Mouse (Mus musculus) heart, postnatal 14 days (tissue): ENCODE data around the gene Ccser1. TPM values are rescaled to one million over a fixed set of nuclear protein-coding genes. Genes with fewer than 3 reads are reported as not detected.

Experiments
- DNase-seq, 2 experiments: peaks; one replicate each; pipeline ENCODE4 v3.0.0; 2021 to 2022
- intact Hi-C: fragments of 180-260 bp; cut with DNase I; formaldehyde crosslinking; loops from one replicate; pipeline ENCODE4 v1.15.1; 2025
- total RNA-seq, 2 experiments: library from RNA; stranded (reverse); gene quantifications; 2 replicates each; pipeline ENCODE4 v1.2.3; 2021

The Ccser1 gene
- total RNA-seq, 2 experiments from 2014 or later: 2.5 to 2.9 TPM

GRCm38 (mm10) chr6:61601911-61602310 lies 421.8 kb downstream of the Ccser1 start:
- intact Hi-C loops: no loop called here
- no peak for DNase-seq

- intact Hi-C loops: no loop called here
- DNase-seq: no peak
Measured at GRCm38 (mm10) chr6:61614920-61615319, 434.8 kb downstream of the Ccser1 start.

DNA sequence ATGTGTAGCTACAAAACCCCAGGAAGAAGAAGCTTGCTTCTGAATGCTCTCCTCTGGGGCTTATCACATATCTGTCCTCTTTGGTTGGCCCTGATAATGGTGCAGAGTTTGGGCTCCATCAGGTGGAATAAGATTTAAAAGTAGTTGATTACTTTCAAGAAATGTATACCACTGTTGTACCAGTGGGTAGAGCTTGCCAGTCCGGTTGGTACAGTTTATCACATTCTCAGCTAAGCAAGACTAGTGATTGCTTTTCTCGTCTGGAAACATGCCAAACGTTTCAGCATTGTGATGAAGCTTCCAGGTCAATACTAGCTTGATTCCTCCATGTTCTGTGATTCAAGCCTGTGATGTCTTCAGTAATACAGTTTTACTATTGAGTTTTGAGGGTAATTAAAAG lies 441.6 kb downstream of the Ccser1 start:
- intact Hi-C loops: no loop called here
- DNase-seq: no peak

- intact Hi-C loops: no loop called here
- no peak for DNase-seq
Measured at GRCm38 (mm10) chr6:61661414-61661813, 481.3 kb downstream of the Ccser1 start.

DNA sequence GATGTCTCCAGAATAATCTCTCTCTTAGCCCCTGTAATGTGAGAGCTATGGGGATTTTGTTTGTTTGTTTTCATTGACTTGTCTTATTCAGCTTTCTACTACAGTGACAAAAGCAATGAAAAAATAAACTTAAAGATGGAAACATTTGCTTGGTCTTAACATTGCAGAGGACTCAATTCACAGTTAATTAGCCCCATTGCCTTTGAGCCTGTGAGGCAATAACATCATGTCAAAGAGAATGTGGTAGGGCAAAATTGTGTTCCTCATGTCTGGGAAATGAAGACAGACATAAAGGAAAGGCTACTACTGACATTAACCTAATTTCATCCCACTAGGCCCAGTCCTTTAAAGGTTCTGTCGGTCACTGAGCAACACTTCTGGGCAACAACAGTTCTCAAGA lies 484.4 kb downstream of the Ccser1 start:
- intact Hi-C loops: no loop called here

GRCm38 (mm10) chr6:61687002-61687401 lies 506.9 kb downstream of the Ccser1 start:
- intact Hi-C loops: loop anchor here (10.0 kb wide), 1 partner anchor 218 kb away; no protein-coding TSS in a partner anchor
- DNase-seq: peak in 1 of 2 experiments; percentile 7

More for the DNA sequence above, 484.4 kb downstream of the Ccser1 start:
- no peak for DNase-seq

DNA sequence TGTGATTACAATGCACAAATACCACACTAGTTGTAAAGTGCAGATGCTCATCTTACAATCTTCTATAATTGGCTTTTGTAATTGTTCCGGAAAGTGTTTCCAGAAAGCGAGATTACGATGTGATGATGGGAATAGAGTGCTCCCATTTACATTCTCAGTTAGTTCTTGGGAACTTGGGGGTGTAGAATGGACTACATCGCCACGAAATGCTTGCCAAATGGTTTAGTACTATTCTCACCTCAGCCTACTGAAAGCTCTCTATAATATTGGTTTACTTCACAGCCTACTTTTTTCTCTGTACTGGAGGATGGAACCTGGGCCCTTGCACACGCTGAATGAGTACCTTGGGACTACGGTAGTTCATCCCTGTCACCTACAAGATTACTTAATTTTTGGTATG lies 522.9 kb downstream of the Ccser1 start:
- no peak for DNase-seq
- intact Hi-C loops: no loop called here

DNA sequence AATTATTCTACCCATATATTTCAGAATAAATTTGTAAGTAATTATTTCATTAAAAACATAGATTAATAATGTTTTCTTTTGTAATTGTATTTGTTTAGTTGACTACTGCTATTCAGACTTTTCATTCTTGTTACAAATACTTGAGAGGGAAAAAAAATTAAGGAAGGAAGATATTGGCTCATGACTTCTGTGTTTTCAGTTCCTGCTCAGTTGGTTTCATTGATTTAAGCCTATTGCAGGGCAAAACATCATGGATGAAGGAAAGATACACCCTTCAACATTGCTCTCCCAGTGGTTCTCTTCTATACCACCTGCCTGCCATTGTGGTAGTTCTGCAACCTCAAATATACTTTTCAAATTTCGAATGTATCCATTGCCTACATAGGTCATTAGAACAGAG lies 541.1 kb downstream of the Ccser1 start:
- DNase-seq: no peak
- intact Hi-C loops: no loop called here

GRCm38 (mm10) chr6:61729065-61729464 lies 548.9 kb downstream of the Ccser1 start:
- no peak for DNase-seq
- intact Hi-C loops: no loop called here

DNA sequence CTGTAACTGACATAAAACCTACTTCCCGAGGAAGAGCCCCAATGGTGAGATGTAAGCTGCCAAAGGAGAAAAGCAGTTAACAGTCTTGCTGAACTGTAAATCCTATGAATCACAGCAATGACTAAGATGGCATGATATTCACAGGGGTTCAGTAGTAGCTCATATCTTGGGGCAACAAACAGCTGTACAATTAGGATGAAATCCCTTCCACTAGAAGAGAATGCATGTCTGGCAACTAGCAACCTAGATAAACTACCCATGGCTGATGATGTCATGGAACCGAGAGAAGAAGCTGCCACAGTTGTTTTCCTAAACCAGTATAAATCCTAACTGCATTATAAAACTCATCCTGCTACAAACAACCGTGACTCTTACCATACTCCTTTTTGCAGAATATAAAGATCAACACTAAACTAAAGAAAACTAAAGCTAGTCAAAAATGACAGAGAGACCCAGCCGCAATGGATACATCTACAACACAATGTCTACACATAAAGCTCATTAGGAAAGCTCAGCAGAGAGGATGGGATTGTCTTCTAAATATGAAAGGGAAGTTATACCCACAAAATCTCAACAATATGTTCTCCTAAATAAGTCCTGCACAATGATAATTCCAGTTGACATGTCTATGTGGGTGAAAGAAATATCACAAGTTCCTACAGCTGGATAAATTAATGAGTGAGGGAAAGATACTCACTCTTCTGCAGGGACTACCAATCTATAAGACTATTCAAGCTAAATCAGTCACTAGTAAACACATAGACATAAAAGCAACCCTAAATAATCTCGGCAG lies 550.2 kb downstream of the Ccser1 start:
- intact Hi-C loops: no loop called here
- DNase-seq: no peak

DNA sequence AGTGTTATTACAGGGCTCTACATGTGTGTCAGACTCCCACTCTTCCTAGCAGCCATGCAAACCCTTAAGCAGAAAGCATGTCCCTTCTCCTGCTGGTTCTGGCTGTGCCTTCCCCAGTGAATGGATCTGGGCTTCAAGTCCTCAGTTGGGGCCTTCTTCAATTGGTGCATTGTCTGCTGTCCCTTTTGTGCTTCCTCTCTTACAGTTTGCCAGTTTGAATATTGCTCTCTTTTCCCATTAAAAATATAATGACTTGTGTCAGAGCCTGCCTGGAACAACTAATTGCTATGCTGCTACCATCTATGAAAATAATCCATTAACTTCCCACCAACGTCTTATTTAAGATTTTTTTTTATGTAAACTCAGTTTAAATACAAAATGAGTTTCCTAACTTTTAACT lies 566.2 kb downstream of the Ccser1 start:
- intact Hi-C loops: no loop called here
- no peak for DNase-seq

GRCm38 (mm10) chr6:61762135-61762534 lies 582.0 kb downstream of the Ccser1 start:
- no peak for DNase-seq
- intact Hi-C loops: no loop called here

DNA sequence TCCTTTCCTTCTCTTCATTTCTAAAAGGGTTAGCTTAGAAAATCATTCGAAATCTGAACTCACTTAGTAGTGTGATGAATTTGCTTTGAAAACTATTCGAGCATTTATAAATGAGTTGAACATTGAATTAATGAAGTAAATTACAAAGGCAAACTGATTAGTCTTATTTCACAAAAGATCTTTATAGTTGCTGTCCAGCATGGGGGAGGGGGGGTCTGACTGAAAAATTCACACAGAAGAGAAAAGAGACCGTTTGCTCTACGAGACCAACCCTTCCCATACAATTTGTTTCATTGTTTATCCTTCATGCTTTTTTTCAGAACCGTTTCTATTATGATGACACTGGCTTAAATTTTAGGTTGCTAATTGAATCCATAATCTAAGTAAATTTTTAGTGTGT lies 583.3 kb downstream of the Ccser1 start:
- no peak for DNase-seq
- intact Hi-C loops: no loop called here

DNA sequence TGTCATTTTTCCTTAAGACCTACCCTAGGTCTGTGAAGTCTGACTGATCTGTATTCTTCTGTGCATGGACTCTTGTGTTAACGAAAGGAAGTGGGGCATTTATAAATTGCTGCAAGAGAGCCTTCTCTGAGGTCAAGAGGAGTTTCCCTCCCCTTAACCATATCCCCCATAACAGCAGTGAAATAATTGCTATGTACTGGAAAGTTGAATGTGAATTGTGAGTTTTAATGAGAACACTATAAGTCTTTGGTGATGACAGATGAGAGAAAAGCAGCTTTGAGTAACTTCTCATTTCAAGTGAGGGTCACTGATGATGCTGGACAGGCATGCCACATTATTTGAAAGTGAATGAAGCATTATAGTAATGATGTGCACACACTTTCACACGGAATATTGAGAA lies 585.7 kb downstream of the Ccser1 start:
- no peak for DNase-seq
- intact Hi-C loops: no loop called here

- intact Hi-C loops: no loop called here
Measured at GRCm38 (mm10) chr6:61767151-61767550, 587.0 kb downstream of the Ccser1 start.

DNA sequence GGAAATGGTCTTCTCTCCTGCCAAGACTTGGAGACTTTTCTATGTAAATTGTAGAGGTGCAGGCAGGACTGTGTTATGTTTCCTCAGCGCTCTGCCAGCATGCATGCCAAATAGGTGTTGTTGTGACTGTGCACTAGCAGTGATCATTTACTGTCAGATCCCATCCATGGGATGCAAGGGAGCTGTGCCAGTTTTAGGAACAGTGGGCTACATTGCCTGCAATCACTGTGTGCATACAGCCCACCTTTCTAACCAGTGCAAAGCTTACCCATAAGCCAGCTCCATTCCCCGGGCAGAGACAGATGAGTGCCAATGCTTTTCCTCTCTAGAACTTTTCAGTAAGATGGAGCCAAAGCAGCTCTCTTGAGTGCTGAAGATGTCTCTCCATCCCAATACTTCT lies 606.6 kb downstream of the Ccser1 start:
- DNase-seq: no peak
- intact Hi-C loops: no loop called here

More at GRCm38 (mm10) chr6:61767151-61767550, 587.0 kb downstream of the Ccser1 start:
- DNase-seq: no peak

DNA sequence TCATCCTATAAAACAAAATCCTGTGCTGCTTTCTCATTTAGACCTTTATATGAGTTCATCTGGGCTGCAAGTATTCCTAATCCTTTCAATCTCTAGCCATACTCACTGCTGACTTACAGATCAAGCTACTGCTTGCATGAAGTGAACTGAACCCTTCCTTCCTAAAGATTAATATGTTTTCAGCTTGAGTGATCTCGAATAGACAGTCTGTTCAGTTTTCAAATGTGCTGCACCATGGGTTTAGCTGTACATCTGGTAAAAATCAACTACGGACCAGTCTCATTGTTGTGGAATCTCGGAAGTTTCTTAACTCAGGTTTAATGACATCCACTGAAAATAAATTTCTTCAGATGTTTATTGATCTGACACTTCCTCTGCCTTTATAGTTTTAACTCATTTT lies 620.8 kb downstream of the Ccser1 start:
- no peak for DNase-seq
- intact Hi-C loops: no loop called here

- DNase-seq: no peak
- intact Hi-C loops: no loop called here
Measured at GRCm38 (mm10) chr6:61805481-61805880, 625.4 kb downstream of the Ccser1 start.

GRCm38 (mm10) chr6:61817716-61818115 lies 637.6 kb downstream of the Ccser1 start:
- intact Hi-C loops: no loop called here
- no peak for DNase-seq

- no peak for DNase-seq
- intact Hi-C loops: no loop called here
Measured at GRCm38 (mm10) chr6:61876302-61876701, 696.2 kb downstream of the Ccser1 start.

GRCm38 (mm10) chr6:61898238-61898637 lies 718.1 kb downstream of the Ccser1 start:
- no peak for DNase-seq
- intact Hi-C loops: no loop called here

DNA sequence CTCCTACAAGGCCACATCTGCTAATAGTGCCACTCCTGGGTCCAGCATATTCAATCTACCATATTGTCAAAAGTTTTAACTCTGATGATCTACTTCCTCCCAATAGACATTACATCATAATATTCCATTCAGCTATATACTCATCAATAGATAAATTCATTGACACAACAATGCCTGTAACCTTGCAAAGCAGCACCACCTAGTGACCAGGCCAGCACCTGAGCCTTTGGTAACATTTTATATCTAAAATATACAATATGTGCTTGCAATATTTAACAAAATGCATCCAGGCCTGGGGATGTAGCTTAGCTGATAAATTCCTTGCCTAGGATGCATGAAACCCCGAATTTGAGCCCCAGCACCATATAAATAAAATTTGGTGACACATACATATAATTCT lies 722.6 kb downstream of the Ccser1 start:
- intact Hi-C loops: loop anchor here (10.0 kb wide), 1 partner anchor 218 kb away; no protein-coding TSS in a partner anchor
- peak in 1 of 2 experiments; percentile 1 for DNase-seq
